In the genomic region with DNA sequence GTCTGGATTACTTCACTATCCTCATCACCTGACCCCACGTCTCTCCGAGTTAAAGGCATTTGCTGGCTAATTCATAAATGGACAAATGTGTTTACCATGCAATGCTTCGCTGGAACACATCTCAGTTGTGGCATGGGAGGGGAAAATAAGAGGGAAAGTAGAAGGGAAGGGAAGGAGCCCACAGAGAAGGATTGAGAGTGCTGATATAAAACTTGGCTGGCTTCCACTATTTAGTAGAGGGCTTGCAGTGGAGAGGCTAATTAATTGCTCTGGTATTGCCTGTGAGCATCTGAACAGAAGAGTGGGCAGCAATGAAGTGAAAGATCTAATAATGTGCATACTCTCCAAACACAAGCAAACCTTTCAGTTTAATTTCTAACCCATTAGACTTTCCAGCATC, we compare ENCODE assay signal across 17 mouse cellular contexts. TPM values are rescaled to one million over a fixed set of nuclear protein-coding genes. Genes with fewer than 3 reads are reported as not detected.
DNase-seq lines count a peak whose midpoint lies in the region; ATAC-seq lines count a peak whose summit lies in the region.
"Had no signal": no experiment of that assay in that cellular context is flagged by ENCODE, and none has a peak within 500 bp of the region (broad histone marks: within the 10 kb centered on the region; RNA-seq: fewer than 3 reads in every experiment).

No protein-coding gene starts in this region.

- no peaks in the 10 kb centered on the region for H3K9me3 ChIP-seq in forebrain, embryonic 12.5 days
- H3K9me3 ChIP-seq in forebrain, embryonic 10.5 days = no peaks in the 10 kb centered on the region
- H3K9me3 ChIP-seq in lung, embryonic 16.5 days (ENCODE audit: control insufficient read depth, low read length) = no peaks in the 10 kb centered on the region
- no peaks in the 10 kb centered on the region for H3K9me3 ChIP-seq in embryonic facial prominence, embryonic 14.5 days (ENCODE audit: control insufficient read depth, low read length)
- H3K9me3 ChIP-seq in stomach, embryonic 14.5 days (ENCODE audit: control insufficient read depth, low read depth, low read length) = no peaks in the 10 kb centered on the region
- H3K9me3 ChIP-seq: heart, embryonic 13.5 days; megakaryocyte, embryonic 14.5 days had no signal

- H3K4me3 ChIP-seq in forebrain, embryonic 12.5 days (replicated peaks) = no peak overlapping the region
- H3K4me3 ChIP-seq in forebrain, embryonic 10.5 days = no peak overlapping the region
- H3K4me3 ChIP-seq in lung, embryonic 16.5 days (ENCODE audit: low read length) = no peak overlapping the region
- no peak overlapping the region for H3K4me3 ChIP-seq in embryonic facial prominence, embryonic 14.5 days (ENCODE audit: low read depth, low read length)
- no peak overlapping the region for H3K4me3 ChIP-seq in stomach, embryonic 14.5 days (ENCODE audit: low read depth, low read length)
- H3K4me3 ChIP-seq: heart, embryonic 13.5 days; megakaryocyte, embryonic 14.5 days; myocyte had no signal

- 44% methylated on average over 3 of the region's 3 CpGs for WGBS in forebrain, embryonic 12.5 days
- WGBS in forebrain, embryonic 10.5 days = 81% methylated on average over 3 of the region's 3 CpGs
- 35% methylated on average over 3 of the region's 3 CpGs for WGBS in lung, embryonic 16.5 days
- WGBS in embryonic facial prominence, embryonic 14.5 days = 41% methylated on average over 3 of the region's 3 CpGs
- 43% methylated on average over 3 of the region's 3 CpGs for WGBS in stomach, embryonic 14.5 days

- H3K27ac ChIP-seq in forebrain, embryonic 12.5 days = no peak overlapping the region
- H3K27ac ChIP-seq in forebrain, embryonic 10.5 days = no peak overlapping the region
- no peak overlapping the region for H3K27ac ChIP-seq in lung, embryonic 16.5 days (ENCODE audit: low read length)
- H3K27ac ChIP-seq in embryonic facial prominence, embryonic 14.5 days (replicated peaks; ENCODE audit: low read depth, low read length) = peak overlapping the region; percentile 55
- H3K27ac ChIP-seq in stomach, embryonic 14.5 days (ENCODE audit: low read length) = peak overlapping the region; percentile 67
- H3K27ac ChIP-seq: heart, embryonic 13.5 days; kidney, postnatal 0 days had no signal

- H3K4me2 ChIP-seq in forebrain, embryonic 12.5 days = no peak overlapping the region
- no peak overlapping the region for H3K4me2 ChIP-seq in lung, embryonic 16.5 days (ENCODE audit: low read depth, low read length)
- H3K4me2 ChIP-seq in embryonic facial prominence, embryonic 14.5 days (ENCODE audit: low read depth, low read length) = no peak overlapping the region
- H3K4me2 ChIP-seq in stomach, embryonic 14.5 days (replicated peaks; ENCODE audit: low read depth, low read length) = no peak overlapping the region
- H3K4me2 ChIP-seq: heart, embryonic 13.5 days had no signal

- H3K4me1 ChIP-seq in forebrain, embryonic 12.5 days = no peaks in the 10 kb centered on the region
- no peaks in the 10 kb centered on the region for H3K4me1 ChIP-seq in forebrain, embryonic 10.5 days
- H3K4me1 ChIP-seq in lung, embryonic 16.5 days (replicated peaks; ENCODE audit: control insufficient read depth, insufficient read depth, low read length) = peaks cover 6% of the 10 kb centered on the region; the same call in 1 of the 2 replicates
- H3K4me1 ChIP-seq in embryonic facial prominence, embryonic 14.5 days (ENCODE audit: control insufficient read depth, insufficient read depth, low read length) = no peaks in the 10 kb centered on the region
- H3K4me1 ChIP-seq in stomach, embryonic 14.5 days (ENCODE audit: control insufficient read depth, insufficient read depth, low read length) = no peaks in the 10 kb centered on the region
- H3K4me1 ChIP-seq: heart, embryonic 13.5 days; megakaryocyte, embryonic 14.5 days had no signal

- H3K9ac ChIP-seq in forebrain, embryonic 12.5 days = no peak overlapping the region
- H3K9ac ChIP-seq in lung, embryonic 16.5 days (ENCODE audit: low read length) = no peak overlapping the region
- no peak overlapping the region for H3K9ac ChIP-seq in embryonic facial prominence, embryonic 14.5 days (ENCODE audit: low read depth, low read length)
- H3K9ac ChIP-seq in stomach, embryonic 14.5 days (replicated peaks; ENCODE audit: low read depth, low read length) = no peak overlapping the region
- H3K9ac ChIP-seq: heart, embryonic 13.5 days had no signal

- 0 out of 2 replicates have a peak, but pooled peaks cover 6% of the 10 kb centered on the region for H3K27me3 ChIP-seq in forebrain, embryonic 12.5 days
- peaks cover 47% of the 10 kb centered on the region for H3K27me3 ChIP-seq in forebrain, embryonic 10.5 days (ENCODE audit: poor library complexity, severe bottlenecking)
- H3K27me3 ChIP-seq in lung, embryonic 16.5 days (ENCODE audit: control insufficient read depth, insufficient read depth, low read depth, low read length) = no peaks in the 10 kb centered on the region
- H3K27me3 ChIP-seq in embryonic facial prominence, embryonic 14.5 days (replicated peaks; ENCODE audit: control insufficient read depth, insufficient read depth, low read length) = no peaks in the 10 kb centered on the region
- no peaks in the 10 kb centered on the region for H3K27me3 ChIP-seq in stomach, embryonic 14.5 days (ENCODE audit: control insufficient read depth, insufficient read depth, low read length)
- H3K27me3 ChIP-seq: heart, embryonic 13.5 days had no signal

- no peak for DNase-seq in forebrain, embryonic 10.5 days (ENCODE audit: extremely low spot score, low spot score)
- DNase-seq in lung, postnatal 25 days (ENCODE audit: low spot score) = no peak
- no peak for DNase-seq in embryonic facial prominence, embryonic 14.5 days (ENCODE audit: low spot score)
- no peak for DNase-seq in right cerebral cortex, postnatal 10 days (ENCODE audit: low spot score in 2 of 2)
- DNase-seq: adrenal gland, postnatal 10 days; cerebellum, postnatal 36 days; left cerebral cortex, postnatal 4 days; thymus, postnatal 36 days had no signal

- peak; percentile 72; the same call in 1 of the 2 replicates for ATAC-seq in forebrain, embryonic 12.5 days (ENCODE audit: low FRiP score)
- ATAC-seq in lung, embryonic 16.5 days (ENCODE audit: low read depth) = peak; percentile 51; the same call in 1 of the 2 replicates
- no peak for ATAC-seq in embryonic facial prominence, embryonic 14.5 days (ENCODE audit: low read depth)
- peak; percentile 10; the same call in 1 of the 2 replicates for ATAC-seq in stomach, embryonic 14.5 days (ENCODE audit: insufficient number of reproducible peaks, insufficient read depth, low FRiP score, low read depth)
- no peak for ATAC-seq in megakaryocyte progenitor cell, adult 5-6 weeks (replicated peaks; ENCODE audit: poor library complexity)

- no peaks in the 10 kb centered on the region for H3K36me3 ChIP-seq in forebrain, embryonic 12.5 days (replicated peaks)
- H3K36me3 ChIP-seq in forebrain, embryonic 10.5 days (replicated peaks) = no peaks in the 10 kb centered on the region
- H3K36me3 ChIP-seq in lung, embryonic 16.5 days (ENCODE audit: control insufficient read depth, insufficient read depth, low read length) = no peaks in the 10 kb centered on the region
- no peaks in the 10 kb centered on the region for H3K36me3 ChIP-seq in embryonic facial prominence, embryonic 14.5 days (ENCODE audit: control insufficient read depth, insufficient read depth, low read length)
- H3K36me3 ChIP-seq in stomach, embryonic 14.5 days (ENCODE audit: control insufficient read depth, insufficient read depth, low read length) = no peaks in the 10 kb centered on the region
- H3K36me3 ChIP-seq: heart, embryonic 13.5 days had no signal

RNA-seq across cellular contexts. Expression of gene Rtl3, which starts 31.0 kb away (rescaled TPM):
- polyA plus RNA-seq in forebrain, embryonic 12.5 days (2016; fragmentation: Nextera tagmentation; extraction: Ambion mirVana) = 2.4 and 3.6 TPM in 2 replicates
- polyA plus RNA-seq in forebrain, embryonic 10.5 days (2016; fragmentation: Nextera tagmentation; extraction: Ambion mirVana) = 0.06 and 0.09 TPM in 2 replicates
- 14.3 and 14.8 TPM in 2 replicates for polyA plus RNA-seq in lung, embryonic 16.5 days (2015; fragmentation: Nextera tagmentation; extraction: Ambion mirVana)
- 114 and 129 TPM in 2 replicates for polyA plus RNA-seq in embryonic facial prominence, embryonic 14.5 days (2014; fragmentation: Nextera tagmentation; extraction: Ambion mirVana)
- polyA plus RNA-seq in stomach, embryonic 14.5 days (2014; fragmentation: Nextera tagmentation; extraction: Ambion mirVana) = 52.9 and 58.2 TPM in 2 replicates
- total RNA-seq in megakaryocyte progenitor cell, adult 5-6 weeks (2015) = not detected in 2 replicates
- total RNA-seq in megakaryocyte progenitor cell, adult 5-6 weeks (2017) = not detected in 2 replicates
- polyA plus RNA-seq: small intestine, adult 2 months had no signal

RNA-seq across cellular contexts. Expression of gene Lpar4, which starts 49.0 kb away (rescaled TPM):
- polyA plus RNA-seq in forebrain, embryonic 12.5 days (2016; fragmentation: Nextera tagmentation; extraction: Ambion mirVana) = 11.2 and 11.8 TPM in 2 replicates
- 10.5 and 11.1 TPM in 2 replicates for polyA plus RNA-seq in forebrain, embryonic 10.5 days (2016; fragmentation: Nextera tagmentation; extraction: Ambion mirVana)
- polyA plus RNA-seq in lung, embryonic 16.5 days (2015; fragmentation: Nextera tagmentation; extraction: Ambion mirVana) = 19.3 and 22.3 TPM in 2 replicates
- polyA plus RNA-seq in embryonic facial prominence, embryonic 14.5 days (2014; fragmentation: Nextera tagmentation; extraction: Ambion mirVana) = 43.0 and 50.5 TPM in 2 replicates
- 24.2 and 27.8 TPM in 2 replicates for polyA plus RNA-seq in stomach, embryonic 14.5 days (2014; fragmentation: Nextera tagmentation; extraction: Ambion mirVana)
- 0.17 and 0.54 TPM in 2 replicates for total RNA-seq in megakaryocyte progenitor cell, adult 5-6 weeks (2015)
- 0.44 TPM in 1 of 2 replicates, not detected in the other for total RNA-seq in megakaryocyte progenitor cell, adult 5-6 weeks (2017)
- polyA plus RNA-seq: small intestine, adult 2 months had no signal

Comparison
In these comparisons a context has a peak if more than half of its experiments do, and no peak if none do; other contexts are left out.
1. ATAC-seq: peak in forebrain, embryonic 12.5 days (single experiment), lung, embryonic 16.5 days (single experiment) and stomach, embryonic 14.5 days (single experiment); none in embryonic facial prominence, embryonic 14.5 days (single experiment) and megakaryocyte progenitor cell, adult 5-6 weeks (single experiment).
2. H3K27ac ChIP-seq: peak in embryonic facial prominence, embryonic 14.5 days (single experiment) and stomach, embryonic 14.5 days (single experiment); none in forebrain, embryonic 12.5 days (single experiment), forebrain, embryonic 10.5 days (single experiment) and lung, embryonic 16.5 days (single experiment).